In the genomic region with DNA sequence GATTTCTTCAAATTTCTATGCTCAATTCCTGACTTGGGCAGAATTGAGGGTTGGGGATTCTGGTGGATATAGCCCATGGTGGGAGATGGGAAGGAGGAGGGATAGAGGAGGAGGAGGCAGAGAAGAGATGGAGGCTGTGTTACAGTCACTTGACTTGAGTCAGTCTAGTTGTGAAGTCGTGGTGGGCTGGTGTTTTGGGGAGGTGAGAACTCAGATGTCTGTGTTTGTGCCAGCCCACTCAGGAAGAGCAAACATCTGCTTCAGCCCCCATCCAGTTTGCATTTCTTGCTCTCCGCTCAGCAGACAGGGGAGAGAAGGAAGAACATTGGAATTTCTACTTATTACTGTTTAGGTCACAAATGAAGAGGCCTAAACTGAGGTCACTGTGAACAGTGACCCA, we compare ENCODE assay signal across 28 mouse cellular contexts.
DNase-seq lines count a peak whose midpoint lies in the region; ATAC-seq and TF ChIP-seq lines count a peak whose summit lies in the region.
"Had no signal": no experiment of that assay in that cellular context is flagged by ENCODE, and none has a peak within 500 bp of the region (broad histone marks: within the 10 kb centered on the region; RNA-seq: fewer than 3 reads in every experiment).

No protein-coding gene starts in this region.

- DNase-seq in right cerebral cortex, adult 18-20 months: peak; percentile 71
- no peak for DNase-seq in right cerebral cortex, postnatal 10 days (ENCODE audit: low spot score in 2 of 2)
- DNase-seq in frontal cortex, postnatal 36 days (ENCODE audit: low spot score in 2 of 2): peak; percentile 42 to 52
- peak; percentile 6 to 13 for DNase-seq in left cerebral cortex, postnatal 14 days (ENCODE audit: low spot score in 2 of 2)
- no peak for DNase-seq in liver, postnatal 0 days
- DNase-seq in gastrocnemius, postnatal 4 days (ENCODE audit: low spot score in 2 of 2): no peak
- DNase-seq: adrenal gland, postnatal 36 days; B cell, adult 2 months; cerebellum, adult 8-10 months; cerebellum, postnatal 25 days; forebrain, postnatal 0 days; kidney, adult 2 months; kidney, postnatal 36 days; lung, postnatal 36 days had no signal

- no peaks in the 10 kb centered on the region for H3K27me3 ChIP-seq in liver, postnatal 0 days (ENCODE audit: insufficient read depth, low read length)
- H3K27me3 ChIP-seq: embryonic facial prominence, embryonic 15.5 days; forebrain, embryonic 12.5 days; heart, embryonic 15.5 days; limb, embryonic 12.5 days; liver, embryonic 15.5 days; lung, embryonic 15.5 days; megakaryocyte, embryonic 14.5 days; midbrain, embryonic 12.5 days; neural tube, embryonic 12.5 days had no signal

- no peaks in the 10 kb centered on the region for H3K9me3 ChIP-seq in liver, postnatal 0 days (ENCODE audit: low read length)
- H3K9me3 ChIP-seq: embryonic facial prominence, embryonic 10.5 days; embryonic facial prominence, embryonic 15.5 days; forebrain, embryonic 12.5 days; heart, embryonic 10.5 days; heart, embryonic 15.5 days; limb, embryonic 12.5 days; liver, embryonic 15.5 days; lung, embryonic 15.5 days; midbrain, embryonic 12.5 days; neural tube, embryonic 12.5 days had no signal

- no peak overlapping the region for H3K4me2 ChIP-seq in liver, postnatal 0 days (ENCODE audit: low read depth, low read length)
- H3K4me2 ChIP-seq: embryonic facial prominence, embryonic 15.5 days; forebrain, embryonic 12.5 days; heart, embryonic 15.5 days; limb, embryonic 12.5 days; liver, embryonic 15.5 days; lung, embryonic 15.5 days; midbrain, embryonic 12.5 days; neural tube, embryonic 12.5 days had no signal

- intact Hi-C loops in left cerebral cortex, postnatal 14 days (cut with DNase I): no loop called here

- ATAC-seq in liver, postnatal 0 days: no peak
- ATAC-seq: forebrain, postnatal 0 days; hindbrain, embryonic 16.5 days had no signal

- TF ChIP-seq CTCF in liver, postnatal 0 days (IDR thresholded peaks at IDR 0.05; ENCODE audit: low read depth): no peak

- 67% methylated on average over 2 of the region's 2 CpGs for WGBS in liver, postnatal 0 days (ENCODE audit: insufficient replicate concordance)

- H3K4me3 ChIP-seq in liver, postnatal 0 days (ENCODE audit: low read depth, low read length): no peak overlapping the region
- H3K4me3 ChIP-seq: embryonic facial prominence, embryonic 10.5 days; embryonic facial prominence, embryonic 15.5 days; forebrain, embryonic 12.5 days; heart, embryonic 10.5 days; heart, embryonic 15.5 days; layer of hippocampus, adult 2 months; limb, embryonic 12.5 days; liver, embryonic 15.5 days; lung, embryonic 15.5 days; megakaryocyte, embryonic 14.5 days; midbrain, embryonic 12.5 days; myocyte; neural tube, embryonic 12.5 days had no signal

- no peak overlapping the region for H3K9ac ChIP-seq in liver, postnatal 0 days (replicated peaks)
- H3K9ac ChIP-seq: embryonic facial prominence, embryonic 15.5 days; forebrain, embryonic 12.5 days; forebrain, postnatal 0 days; heart, embryonic 15.5 days; limb, embryonic 12.5 days; liver, embryonic 15.5 days; lung, embryonic 15.5 days; midbrain, embryonic 12.5 days; neural tube, embryonic 12.5 days had no signal

- H3K36me3 ChIP-seq in liver, postnatal 0 days (replicated peaks; ENCODE audit: insufficient read depth, low read length): no peaks in the 10 kb centered on the region
- H3K36me3 ChIP-seq: embryonic facial prominence, embryonic 10.5 days; embryonic facial prominence, embryonic 15.5 days; forebrain, embryonic 12.5 days; heart, embryonic 10.5 days; heart, embryonic 15.5 days; limb, embryonic 12.5 days; liver, embryonic 15.5 days; lung, embryonic 15.5 days; midbrain, embryonic 12.5 days; neural tube, embryonic 12.5 days had no signal

- H3K4me1 ChIP-seq in liver, postnatal 0 days (ENCODE audit: insufficient read depth): no peaks in the 10 kb centered on the region
- H3K4me1 ChIP-seq: embryonic facial prominence, embryonic 10.5 days; embryonic facial prominence, embryonic 15.5 days; forebrain, embryonic 12.5 days; heart, embryonic 10.5 days; heart, embryonic 15.5 days; limb, embryonic 12.5 days; liver, embryonic 15.5 days; lung, embryonic 15.5 days; megakaryocyte, embryonic 14.5 days; midbrain, embryonic 12.5 days; neural tube, embryonic 12.5 days had no signal

- H3K27ac ChIP-seq in liver, postnatal 0 days (ENCODE audit: low read depth): no peak overlapping the region
- H3K27ac ChIP-seq: embryonic facial prominence, embryonic 10.5 days; embryonic facial prominence, embryonic 15.5 days; forebrain, embryonic 12.5 days; heart, embryonic 10.5 days; heart, embryonic 15.5 days; limb, embryonic 12.5 days; liver, embryonic 15.5 days; lung, embryonic 15.5 days; midbrain, embryonic 12.5 days; neural tube, embryonic 12.5 days had no signal

- TF ChIP-seq EP300 in liver, postnatal 0 days (IDR thresholded peaks at IDR 0.05; ENCODE audit: low read depth): no peak

Comparison
In these comparisons a context has a peak if more than half of its experiments do, and no peak if none do; other contexts are left out.
1. DNase-seq: peak in right cerebral cortex, adult 18-20 months (single experiment), frontal cortex, postnatal 36 days (2 of 2) and left cerebral cortex, postnatal 14 days (2 of 2); none in right cerebral cortex, postnatal 10 days (0 of 2), liver, postnatal 0 days (single experiment) and gastrocnemius, postnatal 4 days (0 of 2).